18 mouse cellular contexts compared by ENCODE assay signal in the genomic region with DNA sequence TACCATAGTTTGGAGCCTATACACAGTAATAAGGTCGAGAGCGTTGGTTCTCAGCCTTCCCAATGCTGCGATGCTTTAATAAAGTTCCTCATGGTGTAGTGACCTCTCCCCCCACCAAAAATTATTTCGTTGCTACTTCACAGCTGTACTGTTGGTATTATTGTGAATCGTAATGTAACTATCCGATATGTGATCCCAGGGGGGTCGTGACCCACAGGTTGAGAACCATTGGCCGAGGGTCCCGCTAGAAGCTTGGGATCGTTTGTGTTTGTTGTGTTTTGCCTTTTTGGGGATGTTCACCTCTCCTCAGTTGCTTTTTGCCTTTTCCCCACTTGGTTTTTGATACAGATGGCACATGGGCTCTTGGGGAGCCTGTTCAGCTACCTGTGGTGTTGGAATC.
"Had no signal": no experiment of that assay in that cellular context is flagged by ENCODE, and none has a peak within 500 bp of the region (broad histone marks: within the 10 kb centered on the region; RNA-seq: fewer than 3 reads in every experiment).

No protein-coding gene starts in this region.

- DNase-seq: lung, adult 18-20 months; lung, postnatal 10 days; lung, postnatal 4 days; midbrain, embryonic 14.5 days; retina, postnatal 1 day; right cerebral cortex, adult 18-20 months; right cerebral cortex, postnatal 25 days; spleen, adult 18-20 months; thymus, adult 18-20 months; thymus, postnatal 25 days; thymus, postnatal 4 days had no signal

- H3K4me3 ChIP-seq: midbrain, embryonic 10.5 days; midbrain, embryonic 12.5 days; myocyte; neural tube, embryonic 13.5 days; neural tube, embryonic 15.5 days had no signal

- H3K27ac ChIP-seq: midbrain, embryonic 10.5 days; midbrain, embryonic 12.5 days; neural tube, embryonic 13.5 days; neural tube, embryonic 15.5 days had no signal

- H3K4me1 ChIP-seq: midbrain, embryonic 10.5 days; midbrain, embryonic 12.5 days; neural tube, embryonic 13.5 days had no signal

- H3K36me3 ChIP-seq: midbrain, embryonic 10.5 days; midbrain, embryonic 12.5 days; neural tube, embryonic 13.5 days; neural tube, embryonic 15.5 days had no signal

- H3K9ac ChIP-seq: lung, embryonic 14.5 days; midbrain, embryonic 12.5 days; neural tube, embryonic 13.5 days; neural tube, embryonic 15.5 days had no signal

- H3K4me2 ChIP-seq: lung, embryonic 14.5 days; midbrain, embryonic 12.5 days; neural tube, embryonic 13.5 days had no signal

- H3K27me3 ChIP-seq: midbrain, embryonic 12.5 days; neural tube, embryonic 13.5 days; neural tube, embryonic 15.5 days had no signal

- ATAC-seq: midbrain, embryonic 16.5 days had no signal

- H3K9me3 ChIP-seq: midbrain, embryonic 10.5 days; midbrain, embryonic 12.5 days; neural tube, embryonic 15.5 days had no signal
